Mouse (Mus musculus): ENCODE data around the gene AI661453. TPM values are rescaled to one million over a fixed set of nuclear protein-coding genes. Genes with fewer than 3 reads are reported as not detected.

Gene AI661453
- total and polyA plus RNA-seq, 3 experiments: not detected

DNA sequence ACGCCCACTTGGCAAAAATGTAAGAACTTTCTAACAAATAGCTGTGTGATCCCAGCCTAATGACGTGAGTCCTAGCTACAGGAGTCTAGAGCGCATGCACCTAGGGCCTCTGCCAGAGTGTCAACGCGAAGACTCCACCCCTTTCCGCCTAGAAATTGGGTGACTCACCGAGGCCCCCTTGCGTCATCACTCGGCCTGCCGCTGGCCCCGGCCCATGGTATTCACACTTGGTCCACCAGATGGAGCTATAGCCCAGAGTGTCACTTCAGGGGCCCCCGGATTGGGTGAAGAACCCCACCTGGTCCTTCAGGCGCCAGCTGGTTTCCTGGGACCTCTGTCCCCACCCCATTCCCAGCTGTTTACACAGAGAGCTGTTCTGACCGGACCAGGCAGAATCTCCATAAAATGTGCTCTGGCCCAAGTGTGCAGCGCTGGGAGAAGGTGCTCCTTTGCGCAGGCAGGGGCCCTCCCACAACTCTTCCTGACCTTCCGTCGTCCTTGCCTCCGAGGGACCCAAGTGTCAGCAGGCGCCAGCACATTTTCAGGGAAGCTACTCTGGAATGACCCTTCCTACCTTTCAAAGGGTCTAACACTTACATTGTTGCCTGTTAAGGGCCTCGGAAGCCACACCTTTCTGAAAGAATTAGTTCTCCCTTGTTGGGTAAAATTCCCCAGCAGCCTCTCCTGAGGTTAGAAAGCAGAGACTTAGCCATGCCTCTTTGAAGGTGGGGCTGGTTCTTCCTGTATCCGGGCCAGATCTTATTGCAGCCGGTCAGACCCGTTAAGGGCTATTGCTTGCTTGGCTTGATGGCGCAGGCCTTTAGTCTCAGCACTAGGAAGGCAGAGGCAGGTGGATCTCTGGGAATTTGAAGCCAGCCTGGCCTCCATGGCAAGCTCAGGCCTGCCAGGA, 75.0 kb downstream of the AI661453 start:
- Histone ChIP-seq H3K9ac (ENCODE audit: control insufficient read depth, low read depth, low read length, poor library complexity, severe bottlenecking) (peak overlapping the region; percentile 75), H3K4me1 (ENCODE audit: control insufficient read depth in 1 of 2, insufficient read depth in 2 of 2, low read length in 2 of 2) (peaks cover 9 to 45% of the 10 kb centered on the region in 2 experiments), H3K79me2 (ENCODE audit: control insufficient read depth, insufficient read depth, low read length, poor library complexity) (no peaks in the 10 kb centered on the region; the same call in 1 of the 2 replicates), H3K27me3 (ENCODE audit: control insufficient read depth in 1 of 2, insufficient read depth in 2 of 2, low read length in 2 of 2) (no peaks in the 10 kb centered on the region), H3K36me3 (ENCODE audit: control insufficient read depth in 1 of 2, insufficient read depth in 2 of 2, low read length in 2 of 2) (peaks cover 0 to 28% of the 10 kb centered on the region in 2 experiments; a peak in 2 of 4 replicates), H3K9me3 (replicated peaks; ENCODE audit: insufficient read depth, low read length) (no peaks in the 10 kb centered on the region), H3K27ac (ENCODE audit: control insufficient read depth, low read depth, low read length) (peak overlapping the region; percentile 51), H3K4me3 (ENCODE audit: control insufficient read depth in 1 of 2, insufficient read depth in 1 of 2, low read depth in 2 of 2, low read length in 2 of 2) (peak overlapping the region; percentile 53 to 59)
- DNase-seq (ENCODE audit: low read depth, low spot score): peak; percentile 98
- TF ChIP-seq GABPA (IDR thresholded peaks at IDR 0.05; ENCODE audit: low read depth, low read length): no peak
- peak; percentile 97 for TF ChIP-seq ETS1 (IDR thresholded peaks at IDR 0.05; ENCODE audit: low read depth, low read length)
- no peak for TF ChIP-seq CHD1 (IDR thresholded peaks at IDR 0.05; ENCODE audit: low read depth, low read length)
- TF ChIP-seq USF1 (IDR thresholded peaks at IDR 0.05; ENCODE audit: low read depth, low read length): peak; percentile 65; the same call in 1 of the 2 replicates
- no peak for TF ChIP-seq POLR2AphosphoS2 (IDR thresholded peaks at IDR 0.05; ENCODE audit: low read length)
- TF ChIP-seq POLR2A (IDR thresholded peaks at IDR 0.05; ENCODE audit: control insufficient read depth in 1 of 2, insufficient read depth in 1 of 2, low read depth in 1 of 2, low read length in 2 of 2, poor library complexity in 1 of 2): 0 out of 4 replicates have a peak, but pooled peaks have one; percentile 23 to 46
- peak; percentile 95 for TF ChIP-seq ZC3H11A (IDR thresholded peaks at IDR 0.05; ENCODE audit: low read depth, low read length)
- no peak for TF ChIP-seq GATA1 (IDR thresholded peaks at IDR 0.05; ENCODE audit: low read depth, low read length)
- no peak for TF ChIP-seq KAT2A (conservative IDR thresholded peaks at IDR 0.05; ENCODE audit: low read depth, low read length)
- TF ChIP-seq TAL1 (IDR thresholded peaks at IDR 0.05; ENCODE audit: low read length): no peak
- TF ChIP-seq CHD2 (IDR thresholded peaks at IDR 0.05; ENCODE audit: low read length): no peak
- TF ChIP-seq POLR2AphosphoS5 (IDR thresholded peaks at IDR 0.05; ENCODE audit: borderline replicate concordance, low read depth, low read length): no peak
- peak; percentile 65 for TF ChIP-seq MAX (IDR thresholded peaks at IDR 0.05; ENCODE audit: low read length)
- TF ChIP-seq MAZ (IDR thresholded peaks at IDR 0.05; ENCODE audit: low read depth, low read length): peak; percentile 79; the same call in 1 of the 2 replicates
- peak; percentile 45; the same call in 1 of the 2 replicates for TF ChIP-seq MXI1 (IDR thresholded peaks at IDR 0.05; ENCODE audit: low read depth, low read length)
- peak in 1 of 2 experiments; percentile 57; a peak in 2 of 4 replicates for TF ChIP-seq EP300 (IDR thresholded peaks at IDR 0.05; ENCODE audit: low read depth in 1 of 2, low read length in 2 of 2)
- no peak for TF ChIP-seq MYB (IDR thresholded peaks at IDR 0.05; ENCODE audit: low read depth, low read length)
- peak; percentile 49 for TF ChIP-seq ZNF384 (IDR thresholded peaks at IDR 0.05; ENCODE audit: low read depth, low read length)
- no peak for TF ChIP-seq USF2 (IDR thresholded peaks at IDR 0.05; ENCODE audit: borderline replicate concordance in 1 of 2, insufficient read depth in 1 of 2, low read depth in 1 of 2, low read length in 2 of 2)
- TF ChIP-seq HCFC1 (IDR thresholded peaks at IDR 0.05; ENCODE audit: low read depth, low read length): peak; percentile 65
- TF ChIP-seq ZKSCAN1 (IDR thresholded peaks at IDR 0.05; ENCODE audit: low read depth, low read length): no peak
- TF ChIP-seq RCOR1 (IDR thresholded peaks at IDR 0.05; ENCODE audit: low read depth, low read length): peak; percentile 31; the same call in 1 of the 2 replicates
- TF ChIP-seq TBP (IDR thresholded peaks at IDR 0.05; ENCODE audit: low read depth, low read length): 0 out of 2 replicates have a peak, but pooled peaks have one; percentile 44
- peak; percentile 73 to 100 (median 95) for TF ChIP-seq CTCF (IDR thresholded peaks at IDR 0.05 in 2 of 3, conservative IDR thresholded peaks at IDR 0.05 in 1 of 3; ENCODE audit: control insufficient read depth in 1 of 3, insufficient read depth in 1 of 3, low read depth in 2 of 3, low read length in 3 of 3, poor library complexity in 1 of 3, severe bottlenecking in 1 of 3)
- no peak; the same call in 1 of the 2 replicates for TF ChIP-seq TCF12 (IDR thresholded peaks at IDR 0.05; ENCODE audit: low read depth, low read length)
- TF ChIP-seq MYC (IDR thresholded peaks at IDR 0.05; ENCODE audit: low read depth, low read length): peak; percentile 54; the same call in 1 of the 2 replicates
- TF ChIP-seq MEF2A (IDR thresholded peaks at IDR 0.05; ENCODE audit: extremely low read depth, insufficient replicate concordance, low read depth, low read length, poor library complexity, severe bottlenecking): no peak
- peak; percentile 88; the same call in 1 of the 2 replicates for TF ChIP-seq JUND (IDR thresholded peaks at IDR 0.05; ENCODE audit: low read depth, low read length)
- no peak for TF ChIP-seq MAFK (IDR thresholded peaks at IDR 0.05; ENCODE audit: borderline replicate concordance, low read depth, low read length)
- TF ChIP-seq ZMIZ1 (IDR thresholded peaks at IDR 0.05; ENCODE audit: low read depth, low read length): no peak
- no peak for TF ChIP-seq BHLHE40 (IDR thresholded peaks at IDR 0.05; ENCODE audit: borderline replicate concordance, low read depth, low read length)
- TF ChIP-seq NRF1 (IDR thresholded peaks at IDR 0.05; ENCODE audit: insufficient read depth, low read depth, low read length, poor library complexity, severe bottlenecking): peak; percentile 74
- TF ChIP-seq E2F4 (IDR thresholded peaks at IDR 0.05; ENCODE audit: borderline replicate concordance, low read depth, low read length): no peak
- TF ChIP-seq ELF1 (IDR thresholded peaks at IDR 0.05; ENCODE audit: low read depth, low read length): peak; percentile 7; the same call in 1 of the 2 replicates
